Mouse (Mus musculus): ENCODE measurements around the gene Gm12888.
"Not testable (repeated sequence)": the region's sequence is repeated elsewhere in the genome, so short reads cannot be mapped to it uniquely, and the experiment has no call there.

The Gm12888 gene

GRCm38 (mm10) chr4:121324817-121325216 lies at the start of gene Gm12888:
Gene Gm12888 (minus strand): TSS chr4:121324917.
- DNase-seq (ENCODE audit: low spot score in 2 of 2) = not testable (repeated sequence)
